Mouse (Mus musculus) embryo, embryonic 11 days (tissue): ENCODE measurements around the gene Susd5.
"Not testable (repeated sequence)": the region's sequence is repeated elsewhere in the genome, so short reads cannot be mapped to it uniquely, and the experiment has no call there.

Experiments used
- DNase-seq: peaks from one replicate; pipeline ENCODE4 v3.0.0-alpha.2; 2015

Gene Susd5

DNA sequence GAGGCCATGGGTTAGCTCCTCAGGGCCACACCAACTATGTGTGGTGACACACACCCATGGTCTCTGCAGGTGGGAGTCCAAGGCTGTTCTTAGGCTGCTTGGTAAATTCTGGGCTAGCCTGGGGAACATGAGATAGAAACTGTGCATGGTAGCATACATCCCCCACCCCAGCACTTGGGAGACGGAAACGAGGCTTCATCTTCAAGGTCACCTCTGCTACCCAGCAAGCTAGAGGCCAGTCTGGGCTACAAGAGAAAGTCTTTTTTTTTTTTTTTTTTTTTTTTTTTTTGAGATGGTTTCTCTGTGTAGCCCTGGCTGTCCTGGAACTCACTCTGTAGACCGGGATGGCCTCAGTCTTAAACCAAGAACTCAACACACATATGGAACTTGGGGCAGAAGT is 29.5 kb downstream of the Susd5 start:
- no peak for DNase-seq

DNA sequence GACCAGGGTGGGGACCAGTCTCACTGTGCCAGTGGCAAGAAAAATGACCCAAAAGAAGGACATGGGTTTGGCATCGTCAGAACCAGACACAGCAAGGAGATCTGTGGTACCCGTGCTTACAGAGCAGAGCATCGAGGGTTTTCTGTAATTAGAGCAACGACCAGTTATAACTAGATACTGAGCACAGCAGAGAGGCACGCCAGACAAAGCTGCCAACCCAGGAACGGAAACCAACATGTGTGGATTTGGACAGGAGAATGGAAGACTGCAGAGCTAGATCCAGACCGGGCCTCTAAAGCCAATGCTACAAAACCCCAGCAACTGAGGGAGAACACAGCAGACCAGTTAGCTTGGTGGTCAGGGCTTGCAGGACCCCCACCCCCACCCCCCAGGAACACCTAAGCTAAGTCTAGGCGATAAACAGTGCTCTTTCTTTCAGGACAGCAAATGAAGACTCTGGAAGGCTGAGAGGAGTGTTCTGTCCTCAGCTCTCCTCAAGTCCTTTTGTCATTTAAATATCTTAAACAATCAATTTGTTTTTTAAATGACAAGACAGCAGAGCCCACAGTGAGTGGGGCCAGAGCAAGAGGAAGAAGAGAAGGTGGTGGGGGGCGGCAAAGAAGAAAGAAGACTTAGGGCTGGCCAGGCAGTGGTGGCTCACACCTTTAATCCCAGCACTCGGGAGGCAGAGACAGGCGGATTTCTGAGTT is 30.3 kb downstream of the Susd5 start:
- no peak for DNase-seq

DNA sequence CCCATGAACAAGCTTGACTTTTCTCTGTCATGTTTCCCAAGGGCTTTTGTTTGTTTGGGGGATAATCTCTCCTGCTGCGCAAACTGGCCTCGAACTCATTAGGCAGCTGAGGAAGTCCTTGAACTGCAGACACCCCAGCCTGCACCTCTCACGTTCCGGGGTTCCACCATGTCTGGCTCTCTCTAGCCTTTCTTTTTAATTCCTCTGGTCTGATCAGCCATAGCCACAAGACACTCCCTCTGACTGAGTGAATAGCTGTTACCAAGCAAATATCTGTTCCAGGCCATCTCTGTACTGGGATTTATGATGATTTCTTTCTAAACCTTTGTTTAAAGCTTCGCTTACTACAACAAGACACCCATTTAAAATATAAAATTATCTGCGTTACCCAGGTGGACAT is 31.9 kb downstream of the Susd5 start:
- DNase-seq: not testable (repeated sequence)

DNA sequence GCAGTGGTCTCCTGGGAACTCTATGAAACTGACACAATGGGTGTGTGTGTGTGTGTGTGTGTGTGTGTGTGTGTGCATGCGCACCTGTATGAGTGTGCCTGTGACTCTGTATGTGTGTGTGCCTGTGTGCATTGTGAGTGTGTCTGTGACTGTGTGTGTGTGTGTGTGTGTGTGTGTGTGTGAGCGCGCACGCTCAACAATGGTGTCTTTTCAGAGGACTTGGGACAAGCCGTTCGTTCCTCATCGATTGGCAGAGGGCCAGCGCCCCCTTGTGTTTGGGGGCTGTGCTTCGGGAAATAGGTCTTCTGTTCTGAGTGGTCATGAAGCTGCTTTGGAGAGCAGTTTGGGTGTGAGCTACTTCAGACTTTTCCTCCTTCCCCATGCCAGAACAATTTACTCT is 35.2 kb downstream of the Susd5 start:
- DNase-seq: peak; percentile 70

DNA sequence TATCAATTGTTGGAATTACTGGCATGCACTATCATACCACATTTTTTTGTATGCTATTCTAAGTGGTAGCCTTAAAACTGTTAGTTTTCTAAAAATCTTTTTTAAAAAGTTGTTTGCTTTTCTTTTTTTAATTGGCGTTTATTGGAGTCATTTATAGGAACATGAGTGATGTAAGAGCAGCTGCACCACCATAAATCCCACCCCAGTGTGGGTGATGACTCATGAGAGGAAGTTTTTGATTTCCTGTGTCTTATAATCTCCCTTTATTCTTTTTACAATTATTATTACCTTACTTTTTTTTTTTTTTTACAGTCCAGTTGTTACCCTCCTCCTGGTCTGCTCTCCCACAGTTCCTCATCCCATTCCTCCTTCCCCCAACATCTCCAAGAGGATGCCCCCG is 37.9 kb downstream of the Susd5 start:
- no peak for DNase-seq

DNA sequence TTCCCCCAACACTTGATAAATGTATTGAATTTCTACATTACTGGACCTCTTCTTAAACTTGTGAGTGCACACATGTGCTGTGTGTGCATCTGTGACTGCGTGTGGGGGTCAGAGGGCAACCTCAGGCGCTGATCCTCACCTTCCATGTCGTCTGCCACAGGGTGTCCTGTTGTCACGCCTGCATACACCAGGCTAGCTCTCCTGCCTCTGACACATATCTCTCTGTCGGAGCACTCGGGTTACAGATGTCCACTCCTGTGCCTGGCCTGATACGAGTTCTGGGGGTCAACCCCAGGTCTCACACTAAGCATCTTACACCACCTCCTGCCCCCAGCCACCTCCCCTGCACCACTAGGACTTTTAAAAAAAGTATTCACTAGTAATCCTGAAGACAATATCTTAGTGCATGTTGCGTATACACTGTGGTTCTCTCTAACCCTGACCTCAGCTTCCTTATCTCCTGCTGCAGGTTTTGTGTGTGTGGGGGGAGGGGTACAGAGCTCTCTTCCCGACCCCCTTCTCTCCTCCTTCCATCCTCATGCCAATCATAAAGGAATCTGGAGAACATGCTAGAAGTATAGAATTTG is 41.9 kb downstream of the Susd5 start:
- no peak for DNase-seq

- no peak for DNase-seq
Observed at GRCm38 (mm10) chr9:114110268-114110667, 53.3 kb downstream of the Susd5 start.

DNA sequence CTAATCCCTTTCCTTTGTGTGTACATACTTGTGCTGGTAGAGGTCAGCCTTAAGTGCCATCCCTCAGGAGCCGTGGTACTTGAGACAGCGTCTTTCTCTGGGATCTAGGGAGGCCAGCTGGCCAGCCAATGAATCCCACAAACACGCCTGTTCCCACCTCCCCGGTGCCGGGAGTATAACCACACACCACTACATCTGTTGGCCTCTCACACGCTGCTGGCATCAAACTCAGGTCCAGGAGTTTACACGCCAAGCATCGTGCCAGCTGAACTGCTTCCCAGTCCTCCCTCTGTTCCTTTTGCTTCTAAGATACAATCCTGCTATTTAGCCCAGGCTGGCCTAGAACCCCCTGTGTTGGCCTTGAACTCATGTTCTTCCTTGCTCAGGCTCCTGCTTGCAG is 54.2 kb downstream of the Susd5 start:
- DNase-seq: no peak

GRCm38 (mm10) chr9:114112226-114112625 is 55.3 kb downstream of the Susd5 start:
- DNase-seq: no peak

- DNase-seq: no peak
Observed at GRCm38 (mm10) chr9:114113911-114114623, 57.1 kb downstream of the Susd5 start.

- DNase-seq: peak; percentile 57
Observed at GRCm38 (mm10) chr9:114116672-114117071, 59.7 kb downstream of the Susd5 start.

GRCm38 (mm10) chr9:114122862-114123261 is 65.9 kb downstream of the Susd5 start:
- not testable (repeated sequence) for DNase-seq

DNA sequence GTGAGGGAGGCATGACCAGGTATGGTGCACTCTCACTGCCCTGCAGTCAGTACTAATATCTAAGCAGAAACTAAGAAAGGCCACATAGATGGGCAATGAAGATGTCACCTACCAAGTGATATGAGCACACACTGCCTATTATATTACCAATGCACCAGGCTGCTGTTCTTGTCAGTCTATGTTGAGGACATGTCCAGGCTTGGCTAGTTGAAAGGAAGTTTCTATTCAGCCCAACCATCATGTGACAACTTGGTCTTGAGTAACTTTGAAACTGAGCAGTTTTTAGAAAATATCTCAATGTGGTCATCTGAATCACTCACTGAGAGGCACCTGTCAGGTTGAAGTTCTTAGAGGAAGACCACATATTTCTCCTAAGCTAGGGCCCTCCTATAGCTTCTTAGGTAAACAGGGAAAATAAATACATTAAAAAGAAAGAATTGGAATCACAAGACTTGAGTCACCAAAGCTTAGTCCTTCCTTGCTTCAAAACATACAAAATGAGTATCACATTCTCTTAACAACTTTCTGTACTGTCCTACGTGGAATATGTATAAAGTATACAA is 72.4 kb downstream of the Susd5 start:
- DNase-seq: not testable (repeated sequence)
